Mouse (Mus musculus): ENCODE measurements at regions not wholly inside any gene's neighbourhood (a gene's known extent, or its start where the extent isn't known, plus 50 kb on each side); places are given as distances from the start of the nearest gene placed in this dataset.

- TF ChIP-seq CTCF (IDR thresholded peaks at IDR 0.05; ENCODE audit: borderline replicate concordance, insufficient read depth, low read length) (no peak), POLR2A (IDR thresholded peaks at IDR 0.05; ENCODE audit: low read depth, low read length) (no peak)
Observed at GRCm38 (mm10) chr13:45164001-45164778, 85.7 kb downstream of the Gm9817 start.
